ENCODE assay signal across 17 mouse cellular contexts in genomic region chr14:45040851-45041475, GRCm38 (mm10). TPM values are rescaled to one million over a fixed set of nuclear protein-coding genes. Genes with fewer than 3 reads are reported as not detected.
DNase-seq lines count a peak whose midpoint lies in the region; ATAC-seq lines count a peak whose summit lies in the region.
"Had no signal": no experiment of that assay in that cellular context is flagged by ENCODE, and none has a peak within 500 bp of the region (broad histone marks: within the 10 kb centered on the region; RNA-seq: fewer than 3 reads in every experiment).

No protein-coding gene starts in this region.

- ATAC-seq in inflammation-experienced regulatory T-cells, adult 6 months: peak; percentile 77
- ATAC-seq: intestine, embryonic 16.5 days; lung, postnatal 0 days had no signal

- peak; percentile 17 to 28 for DNase-seq in B cell, adult 2 months
- DNase-seq in T-cell, adult 2 months (ENCODE audit: low spot score): peak; percentile 20
- DNase-seq in natural killer cell, adult 2 months (ENCODE audit: low spot score in 2 of 2): peak; percentile 7 to 19
- DNase-seq in left cerebral cortex, postnatal 4 days: no peak
- DNase-seq in spleen, adult 12 weeks (ENCODE audit: low spot score): no peak
- no peak for DNase-seq in ovary, postnatal 36 days (ENCODE audit: low spot score)
- DNase-seq: adrenal gland, postnatal 14 days; cerebellum, adult 8-10 months; heart, adult 18-20 months; layer of hippocampus, postnatal 36 days; right cerebral cortex, adult 18-20 months; thymus, postnatal 36 days had no signal

- intact Hi-C loops in left cerebral cortex, postnatal 4 days (cut with DNase I): no loop called here

RNA-seq across cellular contexts. Expression of gene Ptger2, which starts 53.0 kb away (rescaled TPM):
- 10 to 100 TPM; 38.8 to 88.6 (median 61.0) TPM for polyA plus RNA-seq in inflammation-experienced regulatory T-cells, adult 6 months (2017; shearing (Covaris generic))
- total RNA-seq in left cerebral cortex, postnatal 4 days (2021): 1 to 10 TPM in 1 of 2 experiments, under 1 TPM in 1; 0.60 to 1.0 TPM
- polyA plus RNA-seq: limb, embryonic 11.5 days; midbrain, embryonic 11.5 days had no signal

Comparison
In these comparisons a context has a peak if more than half of its experiments do, and no peak if none do; other contexts are left out.
1. DNase-seq: peak in B cell, adult 2 months (2 of 2), T-cell, adult 2 months (single experiment) and natural killer cell, adult 2 months (2 of 2); none in left cerebral cortex, postnatal 4 days (single experiment), spleen, adult 12 weeks (single experiment) and ovary, postnatal 36 days (single experiment).